Mouse (Mus musculus): ENCODE results near the gene Ccdc155. TPM values are rescaled to one million over a fixed set of nuclear protein-coding genes. Genes with fewer than 3 reads are reported as not detected.

Ccdc155 gene
- polyA plus RNA-seq, 1 experiment, result not detected

- H3K27me3 ChIP-seq (ENCODE audit: control insufficient read depth, insufficient read depth, insufficient read length), result no peaks in the 10 kb centered on the region
- no peaks in the 10 kb centered on the region for H3K79me3 ChIP-seq (ENCODE audit: low read depth)
- TF ChIP-seq CTCF (IDR thresholded peaks at IDR 0.05; ENCODE audit: control insufficient read depth, insufficient read depth, insufficient read length) (no peak), MYOG (IDR thresholded peaks at IDR 0.05; ENCODE audit: control insufficient read depth, extremely low read depth, insufficient read length) (no peak), USF1 (IDR thresholded peaks at IDR 0.05; ENCODE audit: low read depth) (no peak), MAX (IDR thresholded peaks at IDR 0.05) (no peak), MYOD1 (IDR thresholded peaks at IDR 0.05; ENCODE audit: control insufficient read depth, insufficient read length, low read depth) (no peak), CEBPB (IDR thresholded peaks at IDR 0.05; ENCODE audit: low read depth) (no peak), FOSL1 (IDR thresholded peaks at IDR 0.05; ENCODE audit: insufficient read depth, low read length, poor library complexity, severe bottlenecking) (no peak)
- no peak overlapping the region for H3ac ChIP-seq (ENCODE audit: control insufficient read depth, insufficient read length, low read depth)
- no peak overlapping the region for H3K4me3 ChIP-seq (ENCODE audit: insufficient read depth, poor library complexity, severe bottlenecking)
- H3K79me2 ChIP-seq (ENCODE audit: control insufficient read depth, insufficient read depth), result no peaks in the 10 kb centered on the region
- H3K36me3 ChIP-seq (ENCODE audit: control insufficient read depth, insufficient read depth), result no peaks in the 10 kb centered on the region
Observed at GRCm38 (mm10) chr7:45137171-45138006, 67.3 kb downstream of the Ccdc155 start.

- H3K79me2 ChIP-seq (ENCODE audit: control insufficient read depth, insufficient read depth), result no peaks in the 10 kb centered on the region
- no peaks in the 10 kb centered on the region for H3K27me3 ChIP-seq (ENCODE audit: control insufficient read depth, insufficient read depth, insufficient read length)
- TF ChIP-seq CEBPB (IDR thresholded peaks at IDR 0.05; ENCODE audit: low read depth) (no peak), MYOD1 (IDR thresholded peaks at IDR 0.05; ENCODE audit: control insufficient read depth, insufficient read length, low read depth) (no peak), CTCF (IDR thresholded peaks at IDR 0.05; ENCODE audit: control insufficient read depth, insufficient read depth, insufficient read length) (peak; percentile 95), MYOG (IDR thresholded peaks at IDR 0.05; ENCODE audit: control insufficient read depth, extremely low read depth, insufficient read length) (no peak), USF1 (IDR thresholded peaks at IDR 0.05; ENCODE audit: low read depth) (no peak), FOSL1 (IDR thresholded peaks at IDR 0.05; ENCODE audit: insufficient read depth, low read length, poor library complexity, severe bottlenecking) (no peak), MAX (IDR thresholded peaks at IDR 0.05) (no peak)
- no peaks in the 10 kb centered on the region for H3K79me3 ChIP-seq (ENCODE audit: low read depth)
- H3K36me3 ChIP-seq (ENCODE audit: control insufficient read depth, insufficient read depth), result no peaks in the 10 kb centered on the region
- peak within 1 kb of the TSS; percentile 34 for H3K4me3 ChIP-seq (ENCODE audit: insufficient read depth, poor library complexity, severe bottlenecking)
- peak within 1 kb of the TSS; percentile 76 for H3ac ChIP-seq (ENCODE audit: control insufficient read depth, insufficient read length, low read depth)
Observed at GRCm38 (mm10) chr7:45135993-45136567, 68.6 kb downstream of the Ccdc155 start, which contains the start of the genes Gm45713 and Flt3l. TSS of gene Gm45713 (minus strand) at chr7:45136231. TSS of gene Flt3l (minus strand) at chr7:45136432.

- no peak overlapping the region for H3ac ChIP-seq (ENCODE audit: control insufficient read depth, insufficient read length, low read depth)
- H3K36me3 ChIP-seq (ENCODE audit: control insufficient read depth, insufficient read depth), result no peaks in the 10 kb centered on the region
- H3K4me3 ChIP-seq (ENCODE audit: insufficient read depth, poor library complexity, severe bottlenecking), result no peak overlapping the region
- H3K79me3 ChIP-seq (ENCODE audit: low read depth), result no peaks in the 10 kb centered on the region
- no peaks in the 10 kb centered on the region for H3K79me2 ChIP-seq (ENCODE audit: control insufficient read depth, insufficient read depth)
- TF ChIP-seq MYOG (IDR thresholded peaks at IDR 0.05; ENCODE audit: control insufficient read depth, extremely low read depth, insufficient read length), result no peak
- TF ChIP-seq MYOD1 (IDR thresholded peaks at IDR 0.05; ENCODE audit: control insufficient read depth, insufficient read length, low read depth), result no peak
- TF ChIP-seq CEBPB (IDR thresholded peaks at IDR 0.05; ENCODE audit: low read depth), result no peak
- no peak for TF ChIP-seq USF1 (IDR thresholded peaks at IDR 0.05; ENCODE audit: low read depth)
- no peak for TF ChIP-seq CTCF (IDR thresholded peaks at IDR 0.05; ENCODE audit: control insufficient read depth, insufficient read depth, insufficient read length)
- H3K27me3 ChIP-seq (ENCODE audit: control insufficient read depth, insufficient read depth, insufficient read length), result no peaks in the 10 kb centered on the region
Observed at GRCm38 (mm10) chr7:45135370-45135769, 69.3 kb downstream of the Ccdc155 start.

GRCm38 (mm10) chr7:45134544-45135026 lies 70.1 kb downstream of the Ccdc155 start:
- no peaks in the 10 kb centered on the region for H3K79me2 ChIP-seq (ENCODE audit: control insufficient read depth, insufficient read depth)
- H3K79me3 ChIP-seq (ENCODE audit: low read depth), result no peaks in the 10 kb centered on the region
- H3K4me3 ChIP-seq (ENCODE audit: insufficient read depth, poor library complexity, severe bottlenecking), result no peak overlapping the region
- H3K36me3 ChIP-seq (ENCODE audit: control insufficient read depth, insufficient read depth), result no peaks in the 10 kb centered on the region
- H3ac ChIP-seq (ENCODE audit: control insufficient read depth, insufficient read length, low read depth), result no peak overlapping the region
- H3K27me3 ChIP-seq (ENCODE audit: control insufficient read depth, insufficient read depth, insufficient read length), result no peaks in the 10 kb centered on the region
- TF ChIP-seq FOSL1 (IDR thresholded peaks at IDR 0.05; ENCODE audit: insufficient read depth, low read length, poor library complexity, severe bottlenecking) (no peak), MYOG (IDR thresholded peaks at IDR 0.05; ENCODE audit: control insufficient read depth, extremely low read depth, insufficient read length) (no peak)

Small RNAs within 50 kb of the gene (microRNA-seq; reads per million reads assigned to microRNA genes)
- gene Mir7055 (ENCODE audit: borderline microRNAs expressed), result not detected

Other genes with a start within 250 kb of the Ccdc155 start
- 5.5 TPM for gene Cpt1c, start 230.0 kb downstream of the Ccdc155 start, polyA plus RNA-seq (2012; fragmentation: generic; extraction: Trizol)
- gene Prmt1, start 218.3 kb downstream of the Ccdc155 start, polyA plus RNA-seq (2012; fragmentation: generic; extraction: Trizol), result 978 TPM
- gene Irf3, start 207.2 kb downstream of the Ccdc155 start, polyA plus RNA-seq (2012; fragmentation: generic; extraction: Trizol), result 43.7 TPM
- 18.1 TPM for gene Bcl2l12, start 206.2 kb downstream of the Ccdc155 start, polyA plus RNA-seq (2012; fragmentation: generic; extraction: Trizol)
- 58.4 TPM for gene Scaf1, start 188.5 kb downstream of the Ccdc155 start, polyA plus RNA-seq (2012; fragmentation: generic; extraction: Trizol)
- 56.8 TPM for gene Rras, start 186.9 kb downstream of the Ccdc155 start, polyA plus RNA-seq (2012; fragmentation: generic; extraction: Trizol)
- gene Prr12, start 152.0 kb downstream of the Ccdc155 start, polyA plus RNA-seq (2012; fragmentation: generic; extraction: Trizol), result 14.2 TPM
- 66.6 TPM for gene Nosip, start 142.5 kb downstream of the Ccdc155 start, polyA plus RNA-seq (2012; fragmentation: generic; extraction: Trizol)
- 14.0 TPM for gene Prrg2, start 142.2 kb downstream of the Ccdc155 start, polyA plus RNA-seq (2012; fragmentation: generic; extraction: Trizol)
- 166 TPM for gene Rcn3, start 112.7 kb downstream of the Ccdc155 start, polyA plus RNA-seq (2012; fragmentation: generic; extraction: Trizol)
- 30.7 TPM for gene Fcgrt, start 101.0 kb downstream of the Ccdc155 start, polyA plus RNA-seq (2012; fragmentation: generic; extraction: Trizol)
- 3,175 TPM for gene Rps11, start 80.5 kb downstream of the Ccdc155 start, polyA plus RNA-seq (2012; fragmentation: generic; extraction: Trizol)
- 6,379 TPM for gene Rpl13a, start 76.1 kb downstream of the Ccdc155 start, polyA plus RNA-seq (2012; fragmentation: generic; extraction: Trizol)
- gene Gm45713, start 68.7 kb downstream of the Ccdc155 start, polyA plus RNA-seq (2012; fragmentation: generic; extraction: Trizol), result 0.95 TPM
- 1.6 TPM for gene Flt3l, start 68.5 kb downstream of the Ccdc155 start, polyA plus RNA-seq (2012; fragmentation: generic; extraction: Trizol)
- gene Pih1d1, start 50.6 kb downstream of the Ccdc155 start, polyA plus RNA-seq (2012; fragmentation: generic; extraction: Trizol), result 129 TPM
- 34.6 TPM for gene Aldh16a1, start 50.3 kb downstream of the Ccdc155 start, polyA plus RNA-seq (2012; fragmentation: generic; extraction: Trizol)
- gene Slc17a7, start 40.9 kb downstream of the Ccdc155 start, polyA plus RNA-seq (2012; fragmentation: generic; extraction: Trizol), result 0.14 TPM
- not detected for gene Gfy, start 25.3 kb downstream of the Ccdc155 start, polyA plus RNA-seq (2012; fragmentation: generic; extraction: Trizol)
- not detected for gene Pth2, start 23.9 kb downstream of the Ccdc155 start, polyA plus RNA-seq (2012; fragmentation: generic; extraction: Trizol)
- gene Dkkl1, start 7.3 kb upstream of the Ccdc155 start, polyA plus RNA-seq (2012; fragmentation: generic; extraction: Trizol), result 0.07 TPM
- 127 TPM for gene Tead2, start 10.9 kb upstream of the Ccdc155 start, polyA plus RNA-seq (2012; fragmentation: generic; extraction: Trizol)
- 0.37 TPM for gene Cd37, start 34.2 kb upstream of the Ccdc155 start, polyA plus RNA-seq (2012; fragmentation: generic; extraction: Trizol)
- not detected for gene Slc6a16, start 36.2 kb upstream of the Ccdc155 start, polyA plus RNA-seq (2012; fragmentation: generic; extraction: Trizol)
- not detected for gene Slc6a21, start 72.6 kb upstream of the Ccdc155 start, polyA plus RNA-seq (2012; fragmentation: generic; extraction: Trizol)
- gene Trpm4, start 128.9 kb upstream of the Ccdc155 start, polyA plus RNA-seq (2012; fragmentation: generic; extraction: Trizol), result 10.6 TPM
- gene Hrc, start 130.4 kb upstream of the Ccdc155 start, polyA plus RNA-seq (2012; fragmentation: generic; extraction: Trizol), result 0.51 TPM
- gene Ppfia3, start 162.1 kb upstream of the Ccdc155 start, polyA plus RNA-seq (2012; fragmentation: generic; extraction: Trizol), result 4.8 TPM
- 0.94 TPM for gene Lin7b, start 165.7 kb upstream of the Ccdc155 start, polyA plus RNA-seq (2012; fragmentation: generic; extraction: Trizol)
- 321 TPM for gene Snrnp70, start 190.8 kb upstream of the Ccdc155 start, polyA plus RNA-seq (2012; fragmentation: generic; extraction: Trizol)
- gene Kcna7, start 200.8 kb upstream of the Ccdc155 start, polyA plus RNA-seq (2012; fragmentation: generic; extraction: Trizol), result 0.01 TPM
- gene Ntf5, start 208.8 kb upstream of the Ccdc155 start, polyA plus RNA-seq (2012; fragmentation: generic; extraction: Trizol), result 0.92 TPM
- gene Lhb, start 215.9 kb upstream of the Ccdc155 start, polyA plus RNA-seq (2012; fragmentation: generic; extraction: Trizol), result not detected
- gene Gys1, start 230.0 kb upstream of the Ccdc155 start, polyA plus RNA-seq (2012; fragmentation: generic; extraction: Trizol), result 25.2 TPM
- 179 TPM for gene Ruvbl2, start 233.2 kb upstream of the Ccdc155 start, polyA plus RNA-seq (2012; fragmentation: generic; extraction: Trizol)

Measured in C2C12 (cell line).